Mouse (Mus musculus): Measurements from ENCODE around the gene Apba3.

The Apba3 gene

GRCm38 (mm10) chr10:81249442-81249841 lies 17.3 kb upstream of the Apba3 start:
- in situ Hi-C loops (cut with MboI; ENCODE audit: low sequenced_read_pairs), result no loop called here

DNA sequence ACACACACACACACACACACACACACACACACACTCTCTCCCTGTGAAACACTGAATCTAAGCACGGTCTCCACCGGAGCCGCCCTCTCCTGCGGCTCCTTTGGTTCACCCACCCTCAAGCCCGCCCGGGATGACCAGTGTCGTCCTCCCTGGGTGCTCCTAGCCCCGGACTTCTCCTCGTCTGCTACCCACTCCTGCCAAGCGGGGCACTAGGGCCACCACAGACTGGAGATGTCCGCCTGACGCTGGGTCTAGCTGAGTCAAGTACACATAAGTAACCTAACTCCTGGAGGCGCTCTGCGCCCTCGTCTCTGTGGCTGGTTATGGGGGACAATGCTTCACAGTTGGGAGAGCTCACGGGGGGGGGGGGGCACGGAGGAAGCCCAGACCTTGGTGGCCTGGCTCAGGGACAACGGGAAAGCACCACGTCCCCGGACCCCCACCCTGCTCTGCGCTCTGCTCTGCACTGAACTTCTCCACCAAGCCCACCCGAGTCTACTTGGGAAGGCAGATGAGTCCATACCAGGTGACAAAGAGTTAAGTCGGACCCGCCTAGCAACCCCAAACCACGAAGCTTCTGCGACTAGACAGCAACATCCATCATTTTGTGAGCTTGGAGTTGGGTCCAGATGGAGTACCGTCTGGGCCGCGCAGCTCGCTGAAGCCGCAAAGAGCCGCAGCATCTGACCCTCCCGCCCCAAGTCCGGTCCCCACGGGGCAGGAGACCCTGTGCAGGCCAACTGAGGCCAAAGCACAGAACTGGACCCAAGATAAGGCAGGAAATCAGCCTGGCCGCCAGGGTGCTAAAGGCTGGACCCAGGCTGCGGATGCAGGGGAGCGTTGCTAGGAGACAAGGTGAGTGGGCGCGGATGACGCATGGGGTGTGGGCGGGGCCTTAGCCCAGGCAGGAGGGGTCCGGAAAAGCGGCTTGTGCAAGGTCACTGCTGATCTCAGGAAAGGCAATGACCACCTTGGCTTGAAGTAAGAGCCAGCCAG lies 14.0 kb upstream of the Apba3 start, which contains the start of gene Matk:
Matk (plus strand) TSS at position 512 of the 996 bp plus-strand sequence.
- in situ Hi-C loops (cut with MboI; ENCODE audit: low sequenced_read_pairs), result no loop called here

DNA sequence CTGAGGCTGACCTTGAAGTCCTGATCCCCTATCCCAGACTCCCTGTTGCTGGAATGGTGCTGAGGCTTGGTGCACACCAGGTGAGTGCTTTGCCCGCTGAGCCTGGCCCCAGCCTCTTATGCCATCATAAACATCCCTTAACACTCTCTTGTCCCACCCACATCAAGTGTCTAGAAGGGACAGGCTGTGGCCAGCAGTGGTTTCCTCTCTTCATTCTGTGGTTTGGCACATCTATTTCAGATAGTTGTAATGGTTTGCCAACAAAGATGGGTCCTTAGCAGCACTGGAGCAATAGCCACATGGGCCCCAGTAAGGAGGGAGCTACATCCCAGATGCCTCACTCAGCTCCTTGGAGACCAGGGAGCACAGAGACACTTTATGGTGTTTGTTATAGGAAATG lies 11.9 kb upstream of the Apba3 start:
- in situ Hi-C loops (cut with MboI; ENCODE audit: low sequenced_read_pairs), result no loop called here

- in situ Hi-C loops (cut with MboI; ENCODE audit: low sequenced_read_pairs), result no loop called here
Measured at GRCm38 (mm10) chr10:81257158-81258039, 9.4 kb upstream of the Apba3 start.

DNA sequence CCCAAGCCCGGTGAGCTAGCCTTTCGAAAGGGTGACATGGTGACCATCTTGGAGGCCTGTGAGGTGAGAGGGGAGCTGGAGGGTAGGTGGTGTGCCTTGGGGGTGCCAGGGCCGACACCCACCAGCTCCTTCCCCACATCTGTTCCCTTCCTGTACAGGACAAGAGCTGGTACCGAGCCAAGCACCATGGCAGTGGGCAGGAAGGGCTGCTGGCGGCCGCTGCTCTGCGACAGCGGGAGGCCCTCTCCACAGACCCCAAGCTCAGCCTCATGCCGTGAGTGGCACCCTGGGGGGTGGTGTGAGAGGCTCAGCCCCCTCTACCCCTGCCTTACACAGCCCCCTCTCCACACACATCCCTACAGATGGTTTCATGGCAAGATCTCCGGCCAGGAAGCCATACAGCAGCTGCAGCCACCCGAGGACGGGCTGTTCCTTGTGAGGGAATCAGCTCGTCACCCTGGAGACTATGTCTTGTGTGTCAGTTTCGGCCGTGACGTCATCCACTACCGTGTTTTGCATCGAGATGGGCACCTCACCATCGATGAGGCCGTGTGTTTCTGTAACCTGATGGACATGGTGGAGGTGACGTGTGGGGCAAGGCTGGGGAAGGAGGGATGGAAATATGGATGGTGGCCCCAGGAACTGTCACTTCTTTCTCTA lies 7.4 kb upstream of the Apba3 start:
- in situ Hi-C loops (cut with MboI; ENCODE audit: low sequenced_read_pairs), result no loop called here

DNA sequence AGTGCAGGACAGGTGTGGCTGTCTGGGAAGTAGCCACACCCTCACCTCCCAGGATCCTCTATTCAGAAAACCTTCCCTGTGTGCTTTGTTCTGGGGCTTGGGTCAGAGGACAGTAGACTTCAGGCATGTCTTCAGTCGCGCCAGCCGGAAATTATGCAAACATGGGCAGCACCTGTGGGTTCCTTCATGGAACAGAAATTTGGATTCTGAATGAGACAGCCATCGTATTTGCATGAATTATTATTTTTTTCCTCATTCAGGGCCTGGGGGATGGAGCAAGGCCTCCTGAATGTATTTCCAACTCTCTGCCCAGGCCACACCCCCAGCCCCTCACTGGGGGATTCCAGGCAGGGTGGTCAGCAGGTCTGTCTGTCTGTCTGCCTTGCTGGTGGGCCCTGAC lies 5.7 kb upstream of the Apba3 start:
- in situ Hi-C loops (cut with MboI; ENCODE audit: low sequenced_read_pairs), result no loop called here

DNA sequence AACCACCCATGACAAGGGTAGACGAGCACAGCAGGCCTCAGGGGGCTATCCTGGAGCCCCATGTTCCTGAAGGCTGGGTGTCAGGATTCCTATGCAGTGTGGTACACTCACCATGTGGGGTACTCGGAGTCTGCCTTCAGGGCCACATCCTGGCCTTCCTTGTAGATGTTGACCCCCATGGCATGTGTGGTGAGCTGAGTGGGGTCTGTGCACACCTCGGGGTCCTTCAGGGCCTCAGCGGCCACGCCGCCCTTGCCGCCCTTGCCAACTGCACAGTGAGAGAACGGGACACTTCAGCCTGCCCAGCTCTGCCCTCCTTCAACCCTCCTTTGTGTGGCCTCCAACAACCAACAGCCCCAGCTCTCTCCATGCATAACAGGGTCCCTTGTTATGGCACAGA lies 1.2 kb upstream of the Apba3 start:
- in situ Hi-C loops (cut with MboI; ENCODE audit: low sequenced_read_pairs), result no loop called here

GRCm38 (mm10) chr10:81268056-81268455 lies 1.3 kb downstream of the Apba3 start:
- in situ Hi-C loops (cut with MboI; ENCODE audit: low sequenced_read_pairs), result no loop called here

GRCm38 (mm10) chr10:81268643-81269412 lies 2.1 kb downstream of the Apba3 start:
- in situ Hi-C loops (cut with MboI; ENCODE audit: low sequenced_read_pairs), result no loop called here

GRCm38 (mm10) chr10:81272356-81272755 lies 5.6 kb downstream of the Apba3 start:
- in situ Hi-C loops (cut with MboI; ENCODE audit: low sequenced_read_pairs), result no loop called here

GRCm38 (mm10) chr10:81273842-81274241 lies 7.1 kb downstream of the Apba3 start:
- in situ Hi-C loops (cut with MboI; ENCODE audit: low sequenced_read_pairs), result no loop called here

GRCm38 (mm10) chr10:81277676-81278075 lies 10.9 kb downstream of the Apba3 start:
- in situ Hi-C loops (cut with MboI; ENCODE audit: low sequenced_read_pairs), result no loop called here

DNA sequence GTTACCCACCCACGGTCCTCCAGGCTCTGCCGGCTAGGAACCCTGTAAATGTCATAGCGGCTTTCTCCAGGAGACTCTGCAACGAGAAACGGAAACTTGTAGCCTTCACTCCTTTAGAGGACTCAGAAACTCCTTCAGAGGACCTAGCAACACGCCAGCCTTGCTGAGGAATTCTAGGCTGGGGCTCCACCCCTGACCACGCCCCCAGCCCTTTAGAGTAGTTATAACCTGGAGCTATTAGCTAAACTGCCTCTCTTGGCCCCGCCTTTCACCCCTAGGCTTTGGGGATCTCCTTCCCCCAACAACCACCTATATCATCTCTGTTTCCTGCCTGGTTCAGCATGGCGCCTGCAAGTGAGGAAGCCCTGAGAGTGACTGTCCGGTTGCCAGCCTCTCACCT lies 12.7 kb downstream of the Apba3 start:
- in situ Hi-C loops (cut with MboI; ENCODE audit: low sequenced_read_pairs), result no loop called here

GRCm38 (mm10) chr10:81284189-81284588 lies 17.4 kb downstream of the Apba3 start:
- in situ Hi-C loops (cut with MboI; ENCODE audit: low sequenced_read_pairs), result no loop called here

GRCm38 (mm10) chr10:81284719-81285118 lies 18.0 kb downstream of the Apba3 start:
- in situ Hi-C loops (cut with MboI; ENCODE audit: low sequenced_read_pairs), result loop anchor here (5.0 kb wide), 1 partner anchor 58 kb away; the partner anchor contains the start of gene Gipc3

GRCm38 (mm10) chr10:81285694-81286450 lies 19.1 kb downstream of the Apba3 start:
- in situ Hi-C loops (cut with MboI; ENCODE audit: low sequenced_read_pairs), result loop anchor here (5.0 kb wide), 1 partner anchor 56 kb away; the partner anchor contains the start of gene Gipc3

DNA sequence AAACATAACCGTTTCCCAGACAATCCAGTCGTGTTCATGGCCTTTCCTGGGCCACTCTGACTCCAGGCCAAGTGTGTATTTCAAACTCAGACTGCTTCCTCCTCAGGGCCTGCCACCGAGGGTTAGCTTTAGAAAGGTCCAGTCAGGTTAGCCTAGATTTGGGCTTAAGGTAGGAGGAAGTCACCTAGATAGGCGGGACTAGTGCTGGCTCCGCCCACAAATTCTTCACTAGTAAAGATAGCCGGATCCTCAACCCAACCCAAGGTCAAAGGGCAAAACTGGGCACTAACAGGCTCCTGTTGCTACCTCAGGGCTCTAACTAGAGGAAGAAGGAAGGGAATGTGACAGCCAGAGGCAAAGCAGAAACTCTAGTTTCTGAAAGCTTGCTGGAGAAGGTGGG lies 19.8 kb downstream of the Apba3 start:
- in situ Hi-C loops (cut with MboI; ENCODE audit: low sequenced_read_pairs), result loop anchor here (5.0 kb wide), 1 partner anchor 56 kb away; the partner anchor contains the start of gene Gipc3

DNA sequence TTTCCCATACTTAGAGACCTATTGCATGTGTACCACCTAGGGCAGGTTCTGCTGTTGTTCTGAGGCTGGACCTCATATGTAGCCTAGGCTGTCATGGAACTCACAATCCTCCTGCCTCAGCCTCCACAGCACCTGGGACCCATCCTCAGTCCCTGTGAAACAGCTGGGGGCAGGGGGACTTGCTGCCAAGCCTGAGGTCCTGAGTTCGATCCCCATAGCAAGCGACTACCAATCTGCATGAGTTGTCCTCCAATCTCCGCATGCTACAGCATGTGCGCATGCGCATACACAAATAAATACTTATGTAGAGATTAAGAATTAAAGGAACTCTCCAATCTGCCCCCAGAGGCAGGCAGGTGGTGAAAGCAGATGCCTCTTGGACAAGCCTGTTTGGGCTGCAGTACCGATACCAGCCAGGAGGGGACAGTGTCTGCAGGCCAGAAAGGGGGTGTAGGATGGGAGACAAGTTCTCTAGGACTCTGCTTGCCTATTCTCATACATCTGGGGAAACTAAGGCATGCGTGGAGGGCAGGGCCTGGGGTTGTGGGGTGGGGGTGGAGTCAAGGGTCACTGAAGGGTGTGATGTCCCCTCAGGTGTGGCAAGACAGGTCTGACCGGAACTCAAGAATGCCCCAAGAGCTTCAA lies 20.9 kb downstream of the Apba3 start:
- in situ Hi-C loops (cut with MboI; ENCODE audit: low sequenced_read_pairs), result loop anchor here (5.0 kb wide), 1 partner anchor 55 kb away; the partner anchor contains the start of gene Gipc3

DNA sequence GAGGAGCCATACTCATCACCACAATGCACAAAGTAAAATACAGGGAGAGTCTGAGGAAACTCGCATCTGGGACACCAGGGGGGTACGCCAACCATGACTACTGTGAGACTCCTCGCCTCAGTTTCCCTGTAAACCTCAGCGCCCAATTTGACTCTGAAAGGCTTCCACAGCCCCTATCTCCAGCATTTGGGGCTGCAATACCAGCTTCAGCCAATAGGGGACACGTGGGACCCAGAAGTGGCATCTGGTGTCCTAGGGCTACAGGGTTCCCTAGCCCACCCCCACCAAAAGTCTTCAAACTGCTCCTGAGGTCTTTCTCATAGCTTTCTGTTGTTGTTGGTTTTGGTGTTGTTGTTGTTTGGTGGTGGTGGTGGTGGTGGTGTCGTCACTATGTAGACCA lies 21.8 kb downstream of the Apba3 start:
- in situ Hi-C loops (cut with MboI; ENCODE audit: low sequenced_read_pairs), result loop anchor here (5.0 kb wide), 1 partner anchor 54 kb away; the partner anchor contains the start of gene Gipc3
